Mouse (Mus musculus) MEL (cell line): ENCODE data around the gene Mrpl33. TPM values are rescaled to one million over a fixed set of nuclear protein-coding genes. Genes with fewer than 3 reads are reported as not detected.

Experiments
- DNase-seq: peaks from one replicate; pipeline ENCODE4 v3.0.0; 2011; ENCODE audit warnings: low read depth, low spot score
- H3K27ac ChIP-seq: 2 replicates; pipeline ENCODE4 v1.5.1; 2012; ENCODE audit warnings: low read depth, mild to moderate bottlenecking, control low read depth, low read length, moderate library complexity; ENCODE audit not compliant: control insufficient read depth
- H3K27me3 ChIP-seq, 2 experiments: fragments of 150-350 bp in 1 of 2; sonication (generic) in 1 of 2; 2 replicates each; pipeline ENCODE4 v1.6.1; 2012; ENCODE audit warnings: low read length in 2 of 2, mild to moderate bottlenecking in 2 of 2, improper control_type of control experiment in 1 of 2, moderate library complexity in 1 of 2; ENCODE audit not compliant: insufficient read depth in 2 of 2, control insufficient read depth in 1 of 2
- H3K36me3 ChIP-seq, 2 experiments: 2 replicates each; pipeline ENCODE4 v1.6.1; 2012 to 2014; ENCODE audit warnings: low read length in 2 of 2, improper control_type of control experiment in 1 of 2, inconsistent platforms in 1 of 2, mild to moderate bottlenecking in 1 of 2; ENCODE audit not compliant: insufficient read depth in 2 of 2, control insufficient read depth in 1 of 2
- H3K4me1 ChIP-seq, 2 experiments: fragments of 150-350 bp in 1 of 2; sonication (generic) in 1 of 2; 2 replicates each; pipeline ENCODE4 v1.6.1; 2012; ENCODE audit warnings: low read length in 2 of 2, improper control_type of control experiment in 1 of 2, mild to moderate bottlenecking in 1 of 2; ENCODE audit not compliant: insufficient read depth in 2 of 2, control insufficient read depth in 1 of 2
- H3K4me3 ChIP-seq, 2 experiments: fragments of 150-350 bp in 1 of 2; sonication (generic) in 1 of 2; 2 replicates each; pipeline ENCODE4 v1.5.1; 2012; ENCODE audit warnings: low read depth in 2 of 2, low read length in 2 of 2, mild to moderate bottlenecking in 2 of 2, moderate library complexity in 2 of 2, control low read depth in 1 of 2, improper control_type of control experiment in 1 of 2; ENCODE audit not compliant: control insufficient read depth in 1 of 2, insufficient read depth in 1 of 2
- H3K79me2 ChIP-seq: 2 replicates; pipeline ENCODE4 v1.6.1; 2012; ENCODE audit warnings: mild to moderate bottlenecking, low read length, moderate library complexity; ENCODE audit not compliant: control insufficient read depth, poor library complexity, insufficient read depth
- H3K9ac ChIP-seq: 2 replicates; pipeline ENCODE4 v1.6.1; 2012; ENCODE audit warnings: low read depth, mild to moderate bottlenecking, control low read depth, low read length, moderate library complexity; ENCODE audit not compliant: control insufficient read depth, poor library complexity, severe bottlenecking
- H3K9me3 ChIP-seq: fragments of 150-350 bp; sonication (generic); replicated peaks from 2 replicates; pipeline ENCODE4 v1.6.1; 2012; ENCODE audit warnings: mild to moderate bottlenecking, low read length, improper control_type of control experiment, moderate library complexity; ENCODE audit not compliant: insufficient read depth
- CHD1 ChIP-seq: IDR thresholded peaks from 2 replicates; pipeline ENCODE4 v1.6.1; 2012; ENCODE audit warnings: low read depth, mild to moderate bottlenecking, inconsistent platforms, low read length, improper control_type of control experiment
- CHD2 ChIP-seq: IDR thresholded peaks from 2 replicates; pipeline ENCODE4 v1.6.1; 2011; ENCODE audit warnings: low read length, improper control_type of control experiment
- EP300 ChIP-seq, 2 experiments: IDR thresholded peaks; 2 replicates each; pipeline ENCODE4 v1.6.1; 2011; ENCODE audit warnings: improper control_type of control experiment in 2 of 2, low read length in 2 of 2, low read depth in 1 of 2, mild to moderate bottlenecking in 1 of 2
- ETS1 ChIP-seq: IDR thresholded peaks from 2 replicates; pipeline ENCODE4 v1.6.1; 2012; ENCODE audit warnings: low read depth, mild to moderate bottlenecking, inconsistent platforms, low read length, improper control_type of control experiment, moderate library complexity
- HCFC1 ChIP-seq: IDR thresholded peaks from 2 replicates; pipeline ENCODE4 v1.6.1; 2012; ENCODE audit warnings: low read depth, mild to moderate bottlenecking, inconsistent platforms, low read length, improper control_type of control experiment, moderate library complexity
- MAZ ChIP-seq: IDR thresholded peaks from 2 replicates; pipeline ENCODE4 v1.6.1; 2012; ENCODE audit warnings: low read depth, mild to moderate bottlenecking, inconsistent platforms, low read length, improper control_type of control experiment
- MXI1 ChIP-seq: IDR thresholded peaks from 2 replicates; pipeline ENCODE4 v1.6.1; 2011; ENCODE audit warnings: mild to moderate bottlenecking, low read depth, low read length, improper control_type of control experiment
- MYB ChIP-seq: IDR thresholded peaks from 2 replicates; pipeline ENCODE4 v1.6.1; 2011; ENCODE audit warnings: mild to moderate bottlenecking, low read depth, low read length, improper control_type of control experiment
- NRF1 ChIP-seq: IDR thresholded peaks from 2 replicates; pipeline ENCODE4 v1.6.1; 2014; ENCODE audit warnings: low read depth, mild to moderate bottlenecking, inconsistent platforms, low read length, improper control_type of control experiment, moderate library complexity; ENCODE audit not compliant: poor library complexity, insufficient read depth, severe bottlenecking
- POLR2AphosphoS2 ChIP-seq: IDR thresholded peaks from 2 replicates; pipeline ENCODE4 v1.6.1; 2011; ENCODE audit warnings: low read length, improper control_type of control experiment
- POLR2AphosphoS5 ChIP-seq: IDR thresholded peaks from 2 replicates; pipeline ENCODE4 v1.6.1; 2012; ENCODE audit warnings: low read depth, borderline replicate concordance, mild to moderate bottlenecking, inconsistent platforms, low read length, moderate library complexity, mixed read lengths
- RAD21 ChIP-seq: IDR thresholded peaks from 2 replicates; pipeline ENCODE4 v1.6.1; 2011; ENCODE audit warnings: mild to moderate bottlenecking, low read depth, low read length, improper control_type of control experiment
- TAL1 ChIP-seq: IDR thresholded peaks from 2 replicates; pipeline ENCODE4 v1.6.1; 2012; ENCODE audit warnings: mild to moderate bottlenecking, inconsistent platforms, low read length, moderate library complexity, mixed read lengths
- TBP ChIP-seq: IDR thresholded peaks from 2 replicates; pipeline ENCODE4 v1.8.0; 2011; ENCODE audit warnings: low read depth, low read length, improper control_type of control experiment
- TCF12 ChIP-seq: IDR thresholded peaks from 2 replicates; pipeline ENCODE4 v1.6.1; 2014; ENCODE audit warnings: low read depth, mild to moderate bottlenecking, inconsistent platforms, low read length, improper control_type of control experiment, moderate library complexity
- UBTF ChIP-seq: IDR thresholded peaks from 2 replicates; pipeline ENCODE4 v1.6.1; 2012; ENCODE audit warnings: low read depth, mild to moderate bottlenecking, inconsistent platforms, low read length, improper control_type of control experiment, moderate library complexity, borderline replicate concordance; ENCODE audit not compliant: insufficient read depth
- USF1 ChIP-seq: IDR thresholded peaks from 2 replicates; pipeline ENCODE4 v1.6.1; 2014; ENCODE audit warnings: low read depth, mild to moderate bottlenecking, inconsistent platforms, low read length, improper control_type of control experiment, moderate library complexity
- ZC3H11A ChIP-seq: IDR thresholded peaks from 2 replicates; pipeline ENCODE4 v1.6.1; 2012; ENCODE audit warnings: low read depth, mild to moderate bottlenecking, inconsistent platforms, low read length, improper control_type of control experiment
- ZKSCAN1 ChIP-seq: IDR thresholded peaks from 2 replicates; pipeline ENCODE4 v1.6.1; 2012; ENCODE audit warnings: low read depth, mild to moderate bottlenecking, inconsistent platforms, low read length, improper control_type of control experiment, moderate library complexity
- polyA plus RNA-seq, 2 experiments: library from polyadenylated mRNA; stranded (reverse) in 1 of 2; unstranded in 1 of 2; fragments of >175 nt in 1 of 2; fragments of >200 nt in 1 of 2; gene quantifications; 2 replicates each; pipeline versions ENCODE4 v1.2.1 to v1.2.4; 2012; ENCODE audit warnings: low replicate concordance in 2 of 2, low read depth in 1 of 2; ENCODE audit not compliant: insufficient read length in 2 of 2, insufficient read depth in 1 of 2, missing spikeins in 1 of 2
- total RNA-seq: library from RNA; depleted of rRNA; stranded (reverse); fragments of 300-350 nt; gene quantifications from 2 replicates; pipeline ENCODE4 v1.2.3, GENCODE M21; 2012

Gene Mrpl33
- total and polyA plus RNA-seq, 3 experiments: 158 to 249 TPM; not detected in 1

GRCm38 (mm10) chr5:31571023-31571608 is 25.6 kb upstream of the Mrpl33 start (continued):
- TF ChIP-seq TCF12: no peak
- TF ChIP-seq MXI1: no peak
- no peak for TF ChIP-seq ZC3H11A
- peak; percentile 65; the same call in 1 of the 2 replicates for TF ChIP-seq TBP
- no peak for TF ChIP-seq MYB
- no peak for TF ChIP-seq RAD21
- TF ChIP-seq POLR2AphosphoS2: no peak
- TF ChIP-seq MAZ: peak; percentile 93
- peak; percentile 32 to 71; a peak in 3 of 4 replicates for TF ChIP-seq EP300 (IDR thresholded peaks at IDR 0.05; ENCODE audit: low read depth in 1 of 2, low read length in 2 of 2)
- TF ChIP-seq, all 39 proteins: peak for 6

- DNase-seq: no peak
- Histone ChIP-seq H3K9me3 (no peaks in the 10 kb centered on the region), H3K4me3 (no peak overlapping the region), H3K9ac (no peak overlapping the region), H3K27ac (no peak overlapping the region), H3K36me3 (peaks cover 0 to 15% of the 10 kb centered on the region in 2 experiments; a peak in 2 of 4 replicates), H3K27me3 (no peaks in the 10 kb centered on the region), H3K4me1 (peaks cover 0 to 15% of the 10 kb centered on the region in 2 experiments; a peak in 3 of 4 replicates), H3K79me2 (no peaks in the 10 kb centered on the region)
- TF ChIP-seq CHD2: no peak
- no peak for TF ChIP-seq NRF1
- no peak for TF ChIP-seq ZKSCAN1
- no peak for TF ChIP-seq ETS1
- no peak for TF ChIP-seq MAZ
- TF ChIP-seq TCF12: no peak
- no peak for TF ChIP-seq UBTF
- no peak for TF ChIP-seq MXI1
- no peak for TF ChIP-seq HCFC1
- TF ChIP-seq USF1: no peak
- TF ChIP-seq TAL1: no peak
Measured at GRCm38 (mm10) chr5:31573722-31574121, 23.0 kb upstream of the Mrpl33 start.

- no peak overlapping the region for H3K27ac ChIP-seq
Measured at GRCm38 (mm10) chr5:31576539-31576975, 20.2 kb upstream of the Mrpl33 start.

More at GRCm38 (mm10) chr5:31576539-31576975, 20.2 kb upstream of the Mrpl33 start:
- peaks cover 0 to 4% of the 10 kb centered on the region in 2 experiments; a peak in 2 of 4 replicates for H3K4me1 ChIP-seq
- H3K4me3 ChIP-seq: no peak overlapping the region
- H3K36me3 ChIP-seq: peaks cover 0 to 2% of the 10 kb centered on the region in 2 experiments; a peak in 2 of 4 replicates
- DNase-seq: no peak
- no peak overlapping the region for H3K9ac ChIP-seq
- H3K27me3 ChIP-seq: no peaks in the 10 kb centered on the region
- H3K9me3 ChIP-seq: no peaks in the 10 kb centered on the region
- H3K79me2 ChIP-seq: no peaks in the 10 kb centered on the region
- TF ChIP-seq ETS1 (no peak), UBTF (no peak), POLR2AphosphoS5 (no peak), RAD21 (no peak), CHD1 (no peak)
